Mouse (Mus musculus) left cerebral cortex, postnatal 14 days (tissue): ENCODE measurements around the gene Clk1. TPM values are rescaled to one million over a fixed set of nuclear protein-coding genes. Genes with fewer than 3 reads are reported as not detected.
"Not testable (repeated sequence)": the region's sequence is repeated elsewhere in the genome, so short reads cannot be mapped to it uniquely, and the experiment has no call there.

Source experiments
- DNase-seq, 2 experiments: peaks; one replicate each; pipeline ENCODE4 v3.0.0; 2021 to 2022; ENCODE audit warnings: low spot score in 2 of 2, mixed read lengths in 1 of 2
- intact Hi-C: fragments of 180-260 bp; cut with DNase I; formaldehyde crosslinking; loops from one replicate; pipeline ENCODE4 v1.15.1; 2025
- total RNA-seq, 2 experiments: library from RNA; stranded (reverse); gene quantifications; 2 replicates each; pipeline ENCODE4 v1.2.3; 2021

Clk1 gene
- total RNA-seq, 2 experiments from 2014 or later, result 95.1 to 107 TPM

- DNase-seq, result no peak
- intact Hi-C loops, result no loop called here
Measured at GRCm38 (mm10) chr1:58410198-58410588, 13.7 kb downstream of the Clk1 start.

- no peak for DNase-seq
- intact Hi-C loops, result no loop called here
Measured at GRCm38 (mm10) chr1:58409553-58410197, 14.2 kb downstream of the Clk1 start.

DNA sequence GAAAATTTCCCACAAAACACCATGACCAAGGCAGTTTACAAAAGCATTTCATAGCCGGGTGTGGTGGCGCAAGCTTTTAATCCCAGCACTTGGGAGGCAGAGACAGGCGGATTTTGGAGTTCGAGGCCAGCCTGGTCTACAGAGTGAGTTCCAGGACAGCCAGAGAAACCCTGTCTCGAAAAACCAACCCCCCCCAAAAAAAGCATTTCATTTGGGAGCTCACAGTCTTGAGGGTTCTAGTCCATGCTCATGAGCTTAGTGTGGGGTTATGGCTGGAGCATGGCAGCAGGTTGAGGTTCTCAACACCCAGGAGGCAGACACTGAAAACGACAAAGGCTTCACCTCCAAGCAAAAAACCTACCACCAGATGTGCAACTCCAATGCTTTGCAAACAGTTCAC lies 15.7 kb downstream of the Clk1 start:
- DNase-seq, result no peak
- intact Hi-C loops, result no loop called here

GRCm38 (mm10) chr1:58407321-58407720 lies 16.5 kb downstream of the Clk1 start:
- intact Hi-C loops, result no loop called here
- no peak for DNase-seq

- no peak for DNase-seq
- intact Hi-C loops, result no loop called here
Measured at GRCm38 (mm10) chr1:58403745-58404144, 20.1 kb downstream of the Clk1 start.

- no peak for DNase-seq
- intact Hi-C loops, result no loop called here
Measured at GRCm38 (mm10) chr1:58401396-58401795, 22.5 kb downstream of the Clk1 start.

DNA sequence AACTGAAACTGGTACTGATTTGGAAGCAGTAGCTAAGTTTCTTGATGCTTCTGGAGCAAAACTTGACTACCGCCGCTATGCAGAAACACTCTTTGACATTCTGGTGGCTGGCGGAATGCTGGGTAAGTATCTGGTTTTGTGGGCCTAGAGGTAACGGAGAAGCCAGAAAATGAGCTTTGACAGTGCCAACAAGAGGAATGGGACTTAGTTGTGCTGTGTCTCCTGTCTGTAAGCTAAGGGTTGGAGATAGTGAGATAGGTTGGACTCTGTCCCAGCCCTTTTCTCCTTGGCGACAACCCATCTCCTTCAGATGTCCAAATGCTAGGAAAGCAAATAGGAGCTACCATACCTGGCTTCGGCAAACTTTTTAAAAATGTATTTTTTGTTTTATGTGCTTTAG lies 26.1 kb downstream of the Clk1 start:
- no peak for DNase-seq
- intact Hi-C loops, result no loop called here

DNA sequence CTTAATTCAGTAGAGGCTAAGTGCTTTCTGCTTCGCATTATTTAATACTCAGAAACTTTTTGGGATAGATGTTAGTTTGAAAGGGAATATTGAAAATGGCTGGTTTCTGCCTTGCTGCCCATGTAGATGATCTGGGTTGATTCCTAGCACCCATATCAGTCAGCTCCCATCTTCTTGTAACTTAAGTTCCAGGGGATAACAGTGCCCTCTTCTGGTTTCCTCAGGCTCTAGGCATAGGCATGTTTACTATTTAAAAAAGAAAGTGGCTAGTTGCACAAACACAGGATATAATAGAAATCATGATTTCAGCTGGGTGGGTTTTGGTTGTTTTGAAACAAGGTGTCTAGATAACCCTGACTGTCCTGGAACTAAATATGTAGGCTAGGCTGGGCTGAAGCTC lies 27.7 kb downstream of the Clk1 start:
- no peak for DNase-seq
- intact Hi-C loops, result no loop called here

- intact Hi-C loops, result no loop called here
- DNase-seq, result no peak
Measured at GRCm38 (mm10) chr1:58395341-58395740, 28.5 kb downstream of the Clk1 start.

- intact Hi-C loops, result no loop called here
- DNase-seq, result peak; percentile 45 to 46
Measured at GRCm38 (mm10) chr1:58393284-58394195, 30.3 kb downstream of the Clk1 start.

GRCm38 (mm10) chr1:58392652-58393283 lies 31.1 kb downstream of the Clk1 start, which contains the start of gene Bzw1:
Gene Bzw1 (plus strand): TSS chr1:58392898.
- intact Hi-C loops, result no loop called here

GRCm38 (mm10) chr1:58392268-58392651 lies 31.6 kb downstream of the Clk1 start:
- intact Hi-C loops, result no loop called here
- DNase-seq, result peak in 1 of 2 experiments; percentile 57

More at GRCm38 (mm10) chr1:58392652-58393283, 31.1 kb downstream of the Clk1 start, which contains the start of gene Bzw1:
- peak; percentile 92 for DNase-seq

DNA sequence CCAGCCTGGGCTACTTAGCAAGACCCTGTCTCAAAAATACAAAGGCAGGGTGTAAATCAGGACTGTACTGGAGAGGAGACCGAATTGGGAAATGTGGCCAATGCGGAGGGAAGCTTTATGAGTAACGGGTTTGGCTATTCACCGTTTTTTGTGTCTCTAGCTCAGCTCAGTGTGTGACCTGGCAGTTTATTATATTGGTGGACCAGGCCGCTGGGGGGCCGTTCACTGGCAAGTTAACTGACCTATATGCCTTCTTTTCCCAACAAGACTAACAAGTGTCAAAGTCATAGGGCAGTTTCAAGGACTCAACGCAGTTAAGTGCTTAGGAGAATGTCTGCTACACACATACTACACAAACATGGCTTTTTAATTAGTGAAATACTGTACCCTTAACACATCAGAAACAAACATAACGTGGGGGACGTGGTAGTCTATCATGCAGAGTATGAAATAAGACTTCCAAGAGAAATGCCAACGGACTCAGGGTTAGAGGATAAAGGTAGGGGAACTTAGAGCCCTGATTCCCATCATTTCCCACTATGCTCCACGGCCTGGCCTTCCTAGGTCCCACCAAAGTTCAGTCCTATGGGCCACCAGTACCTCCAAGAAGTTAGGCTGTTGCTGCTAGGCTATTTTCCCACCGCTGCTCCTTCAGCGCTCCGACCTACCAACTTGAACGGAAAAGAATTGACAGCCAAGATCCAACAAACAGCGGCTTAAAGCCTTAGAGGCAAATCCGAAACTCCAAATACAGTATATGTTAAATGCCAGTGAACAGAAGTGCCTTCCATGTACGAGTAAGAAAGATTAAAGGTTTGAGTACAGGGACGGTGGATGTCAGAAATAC lies 32.2 kb downstream of the Clk1 start:
- intact Hi-C loops, result no loop called here
- DNase-seq, result no peak

DNA sequence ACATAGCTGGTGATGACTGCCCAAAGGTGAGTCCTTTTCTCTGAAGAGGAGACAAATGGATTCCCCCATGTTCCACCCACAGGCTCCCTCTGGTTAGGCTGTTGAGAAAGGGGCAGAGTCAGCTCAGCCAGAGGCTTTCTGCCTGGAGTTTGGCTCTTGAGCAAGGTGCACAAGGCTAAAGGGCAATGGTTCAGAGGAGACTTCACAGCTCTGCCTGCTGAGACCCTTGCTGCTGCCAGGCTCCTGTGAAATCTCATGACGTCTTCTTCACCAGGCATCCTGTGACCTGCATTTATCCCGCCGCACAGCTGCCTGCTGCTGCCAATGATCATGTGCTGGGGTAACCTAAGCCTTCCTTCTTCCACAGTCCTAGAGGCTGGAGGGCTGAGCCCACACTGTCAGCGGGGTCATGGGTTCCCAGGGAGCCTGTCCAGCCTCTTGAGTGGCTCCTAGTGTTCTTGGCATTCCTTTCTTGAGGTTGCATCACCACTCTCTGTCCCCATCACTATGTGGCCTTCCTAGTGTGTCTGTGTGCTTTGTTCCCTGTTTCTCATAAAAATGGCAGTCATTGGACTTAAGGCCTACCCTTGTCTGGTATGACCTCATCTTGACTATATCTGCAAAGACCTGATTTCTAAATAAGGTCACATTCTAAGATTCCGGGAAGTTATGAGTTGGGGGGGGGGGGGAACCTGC lies 41.1 kb downstream of the Clk1 start:
- intact Hi-C loops, result no loop called here
- DNase-seq, result no peak

DNA sequence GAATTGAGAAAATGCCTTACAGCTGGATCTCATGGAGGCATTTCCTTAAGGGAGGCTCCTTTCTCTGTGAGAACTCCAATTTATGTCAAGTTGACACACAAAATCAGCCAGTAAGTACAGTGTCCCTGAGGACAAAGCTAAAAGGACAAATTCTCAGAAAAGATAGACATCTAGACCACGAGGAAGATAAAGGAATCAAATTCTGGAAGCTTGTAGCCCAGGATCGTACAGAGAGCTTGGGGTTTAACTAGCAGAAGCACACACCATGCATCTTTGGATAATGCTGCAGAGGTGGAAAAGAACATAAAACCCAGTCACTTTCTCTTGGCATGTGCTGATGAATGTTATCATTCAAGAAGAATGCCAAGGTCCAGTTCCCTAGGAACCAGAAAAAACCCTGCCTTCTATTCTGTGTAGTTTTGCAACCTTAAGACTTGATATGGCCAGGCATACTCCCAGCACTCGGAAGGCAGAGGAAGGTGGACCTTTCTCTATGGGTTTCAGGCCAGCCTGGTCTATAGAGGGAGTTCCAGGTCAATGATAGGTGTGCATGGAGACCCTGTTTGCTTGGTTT lies 48.2 kb downstream of the Clk1 start:
- intact Hi-C loops, result no loop called here

DNA sequence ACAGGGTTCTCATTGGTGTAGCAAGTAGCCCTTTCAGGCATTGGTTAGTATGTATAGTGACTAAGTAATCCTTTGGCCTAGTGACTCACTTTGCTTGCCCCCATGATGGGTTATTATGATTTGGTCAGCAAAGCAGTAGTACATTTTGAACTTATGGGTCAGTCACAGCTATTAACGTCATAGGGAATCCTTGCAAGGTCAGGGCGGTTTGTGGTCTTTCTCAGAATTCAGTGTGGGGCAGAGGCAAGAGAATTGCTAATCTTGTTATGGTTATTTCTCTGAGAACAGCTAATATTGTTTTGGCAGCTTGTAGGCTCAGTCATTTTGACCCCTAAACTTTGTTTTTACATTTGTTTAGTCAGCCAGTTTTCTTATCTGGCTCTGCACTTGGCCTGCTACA lies 49.6 kb downstream of the Clk1 start:
- DNase-seq, intact Hi-C loops: not testable (repeated sequence)

More for the DNA sequence above, 48.2 kb downstream of the Clk1 start:
- DNase-seq, result no peak

GRCm38 (mm10) chr1:58369716-58370115 lies 54.1 kb downstream of the Clk1 start:
- intact Hi-C loops, result no loop called here
- DNase-seq, result no peak

GRCm38 (mm10) chr1:58366737-58367471 lies 57.0 kb downstream of the Clk1 start:
- peak in 1 of 2 experiments; percentile 14 for DNase-seq
- intact Hi-C loops, result no loop called here
